Mouse (Mus musculus) ES-E14 (cell line): ENCODE data around the gene Rbfox3.

ENCODE experiments used
- CHD2 ChIP-seq: IDR thresholded peaks from 2 replicates; pipeline ENCODE4 v1.6.1; 2014; ENCODE audit warnings: mild to moderate bottlenecking, low read depth, low read length, inconsistent platforms
- HCFC1 ChIP-seq: IDR thresholded peaks from 2 replicates; pipeline ENCODE4 v1.6.1; 2012; ENCODE audit warnings: low read length, inconsistent platforms, borderline replicate concordance; ENCODE audit not compliant: insufficient read depth
- MAFK ChIP-seq: IDR thresholded peaks from 2 replicates; pipeline ENCODE4 v1.6.1; 2014; ENCODE audit warnings: mild to moderate bottlenecking, low read depth, low read length, inconsistent platforms; ENCODE audit not compliant: insufficient read depth
- ZC3H11A ChIP-seq: IDR thresholded peaks from 2 replicates; pipeline ENCODE4 v1.6.1; 2012; ENCODE audit warnings: low read depth, mild to moderate bottlenecking, inconsistent platforms, low read length, borderline replicate concordance
- ZNF384 ChIP-seq: IDR thresholded peaks from 2 replicates; pipeline ENCODE4 v1.6.1; 2012; ENCODE audit warnings: low read depth, low read length, inconsistent platforms

- no peak for TF ChIP-seq ZNF384
- no peak for TF ChIP-seq CHD2
- TF ChIP-seq ZC3H11A = no peak
- no peak for TF ChIP-seq HCFC1
- TF ChIP-seq MAFK = no peak
Measured at GRCm38 (mm10) chr11:118723166-118723565, 188.2 kb downstream of the Rbfox3 start.
